Mouse (Mus musculus) small intestine, adult 2 months (tissue): ENCODE results near the gene Pcsk7. TPM values are rescaled to one million over a fixed set of nuclear protein-coding genes. Genes with fewer than 3 reads are reported as not detected.
A peak's percentile ranks its signal among the peaks of the same experiment; 100 is the strongest.

Experiments
- H3K27ac ChIP-seq: fragments of 200-500 bp; 2 replicates; pipeline ENCODE4 v1.5.1; 2012; ENCODE audit warnings: low read depth, low read length, control low read depth, inconsistent platforms; ENCODE audit not compliant: insufficient read depth
- H3K27me3 ChIP-seq: fragments of 200-500 bp; 2 replicates; pipeline ENCODE4 v1.6.1; 2012; ENCODE audit warnings: mild to moderate bottlenecking, moderate library complexity, low read length, inconsistent platforms; ENCODE audit not compliant: control insufficient read depth, insufficient read depth
- H3K36me3 ChIP-seq: fragments of 200-500 bp; 2 replicates; pipeline ENCODE4 v1.6.1; 2012; ENCODE audit warnings: mild to moderate bottlenecking, low read length, control low read depth, inconsistent platforms; ENCODE audit not compliant: control insufficient read depth, insufficient read depth
- H3K4me1 ChIP-seq: fragments of 200-500 bp; 2 replicates; pipeline ENCODE4 v1.6.1; 2012; ENCODE audit warnings: low read length, inconsistent platforms, mixed read lengths; ENCODE audit not compliant: control insufficient read depth, insufficient read depth, insufficient read length
- H3K4me3 ChIP-seq: fragments of 200-500 bp; 2 replicates; pipeline ENCODE4 v1.5.1; 2012; ENCODE audit warnings: low read depth, mild to moderate bottlenecking, control low read depth, inconsistent platforms, low read length, moderate library complexity
- CTCF ChIP-seq: fragments of 200-500 bp; IDR thresholded peaks from 2 replicates; pipeline ENCODE4 v1.5.1; 2012; ENCODE audit warnings: low read depth, mild to moderate bottlenecking, control low read depth, inconsistent platforms, low read length, moderate library complexity, mixed read lengths; ENCODE audit not compliant: insufficient replicate concordance, insufficient read length; ENCODE audit errors: extremely low read depth
- POLR2A ChIP-seq: fragments of 200-500 bp; IDR thresholded peaks from 2 replicates; pipeline ENCODE4 v1.6.1; 2012; ENCODE audit warnings: low read depth, mild to moderate bottlenecking, control low read depth, inconsistent platforms, low read length, moderate library complexity
- WGBS: fragments of 180-500 bp; shearing (Covaris S2); methylation state at CpG from one replicate; pipeline ENCODE4 v1.1.7; 2018; 5-methylcytosine and 5-hydroxymethylcytosine counted together
- polyA plus RNA-seq: library from polyadenylated mRNA; depleted of rRNA; stranded (reverse); fragments of >200 nt; gene quantifications from 2 replicates; pipeline ENCODE4 v1.2.3, GENCODE M21; 2012

The Pcsk7 gene
- polyA plus RNA-seq, 1 experiment, result 38.9 TPM

DNA sequence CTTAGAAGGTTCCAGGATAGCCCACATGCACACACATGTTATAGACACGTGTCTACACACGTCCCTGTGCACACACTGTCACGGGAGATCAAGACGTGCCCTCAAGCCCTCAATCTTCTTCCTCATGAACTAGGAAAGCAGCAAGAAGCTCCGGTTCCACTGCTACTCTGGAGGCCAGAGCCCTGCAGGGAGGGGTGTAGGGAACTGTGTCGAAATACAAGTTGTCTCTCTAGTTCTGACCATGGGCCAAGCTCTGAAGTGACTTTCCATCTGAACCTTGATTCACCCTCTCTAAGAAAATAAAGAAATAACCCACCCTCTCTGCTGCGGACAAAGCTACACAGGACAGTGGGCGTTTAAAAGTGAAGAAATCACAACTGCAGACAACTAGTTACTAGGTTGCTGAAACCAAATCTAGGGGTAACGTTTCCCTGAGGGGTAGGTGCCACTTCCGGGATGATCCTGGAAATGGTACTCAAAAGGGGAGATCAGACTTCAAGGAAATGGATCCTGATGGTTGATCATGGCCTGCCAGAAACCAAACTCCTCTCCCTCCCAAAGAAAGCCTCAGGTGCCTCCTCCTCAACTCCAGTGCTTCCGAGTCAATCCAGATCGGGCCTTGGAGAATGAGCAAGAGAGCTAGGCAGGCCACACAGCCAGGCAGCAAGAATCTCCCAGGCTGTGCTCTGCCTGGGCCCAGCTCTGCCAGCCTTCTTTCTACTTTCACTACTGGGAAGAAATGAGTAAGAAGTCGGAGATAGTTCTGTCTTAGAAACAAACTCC lies 47.4 kb downstream of the Pcsk7 start:
- Histone ChIP-seq H3K4me3 (peak overlapping the region; percentile 84), H3K4me1 (peaks cover 6% of the 10 kb centered on the region; the same call in 1 of the 2 replicates), H3K36me3 (peaks cover 34% of the 10 kb centered on the region), H3K27me3 (no peaks in the 10 kb centered on the region), H3K27ac (peak overlapping the region; percentile 87)
- 33% methylated on average over 13 of the region's 13 CpGs for WGBS
- TF ChIP-seq POLR2A (no peak), CTCF (no peak)

GRCm38 (mm10) chr9:45954294-45955106 lies 48.2 kb downstream of the Pcsk7 start:
- Histone ChIP-seq H3K4me3 (peak overlapping the region; percentile 84), H3K4me1 (peaks cover 6% of the 10 kb centered on the region; the same call in 1 of the 2 replicates), H3K27me3 (no peaks in the 10 kb centered on the region), H3K27ac (peak overlapping the region; percentile 87), H3K36me3 (peaks cover 29% of the 10 kb centered on the region)
- WGBS, result under 1% methylated on average over 63 of the region's 63 CpGs
- TF ChIP-seq POLR2A (0 out of 2 replicates have a peak, but pooled peaks have one; percentile 27), CTCF (no peak)

DNA sequence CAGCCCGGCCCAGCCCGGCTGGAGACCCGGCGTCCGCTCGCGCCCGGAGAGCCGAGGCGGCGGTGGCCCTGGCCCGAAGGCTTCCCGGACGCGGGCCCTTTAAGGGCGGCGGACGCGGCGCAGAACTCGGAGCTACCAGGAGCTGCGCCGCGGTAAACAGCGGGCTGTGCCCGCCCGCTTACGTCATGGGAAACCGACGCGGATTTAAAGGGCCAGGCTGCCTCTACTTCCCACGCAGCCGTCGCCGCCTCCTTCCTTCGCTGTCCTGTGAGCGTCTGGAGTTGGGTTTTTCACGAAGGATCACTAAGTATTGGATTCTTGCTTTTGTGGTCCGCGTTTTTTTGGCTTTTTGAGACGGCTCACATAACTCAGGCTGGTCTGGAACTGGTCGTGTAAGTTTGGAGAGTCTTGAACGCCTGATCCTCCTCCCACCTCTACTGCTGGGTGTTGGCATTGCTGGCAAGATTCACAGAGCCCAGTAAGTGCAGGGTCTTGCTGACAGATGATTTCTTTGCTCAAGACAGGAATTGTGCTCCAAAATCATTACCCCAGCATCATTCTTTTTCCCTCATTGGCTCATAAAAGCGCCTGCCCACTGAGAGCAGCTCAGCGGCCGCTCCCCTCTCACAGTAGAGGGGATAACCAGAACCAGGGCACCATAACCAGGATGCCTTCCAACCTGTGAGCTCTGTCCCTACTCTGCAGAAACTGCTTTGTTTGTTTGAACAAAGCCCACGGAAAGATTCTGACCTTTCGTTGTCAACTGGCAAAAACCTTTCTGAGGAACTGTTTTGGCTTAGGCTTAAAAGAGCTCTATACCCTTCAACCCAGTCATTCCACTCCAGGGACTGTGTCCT lies 49.0 kb downstream of the Pcsk7 start, which contains the start of gene Sidt2:
Gene Sidt2, minus strand, starts transcription at position 152 of the 857 bp plus-strand sequence.
- peaks cover 6% of the 10 kb centered on the region; the same call in 1 of the 2 replicates for H3K4me1 ChIP-seq
- H3K27ac ChIP-seq, result peak within 1 kb of the TSS; percentile 87
- H3K36me3 ChIP-seq, result peaks cover 20% of the 10 kb centered on the region
- no peaks in the 10 kb centered on the region for H3K27me3 ChIP-seq
- peak; percentile 9; the same call in 1 of the 2 replicates for TF ChIP-seq CTCF
- 0 out of 2 replicates have a peak, but pooled peaks have one; percentile 12 for TF ChIP-seq POLR2A
- 2% methylated on average over 48 of the region's 48 CpGs for WGBS
- peak within 1 kb of the TSS; percentile 84 for H3K4me3 ChIP-seq

DNA sequence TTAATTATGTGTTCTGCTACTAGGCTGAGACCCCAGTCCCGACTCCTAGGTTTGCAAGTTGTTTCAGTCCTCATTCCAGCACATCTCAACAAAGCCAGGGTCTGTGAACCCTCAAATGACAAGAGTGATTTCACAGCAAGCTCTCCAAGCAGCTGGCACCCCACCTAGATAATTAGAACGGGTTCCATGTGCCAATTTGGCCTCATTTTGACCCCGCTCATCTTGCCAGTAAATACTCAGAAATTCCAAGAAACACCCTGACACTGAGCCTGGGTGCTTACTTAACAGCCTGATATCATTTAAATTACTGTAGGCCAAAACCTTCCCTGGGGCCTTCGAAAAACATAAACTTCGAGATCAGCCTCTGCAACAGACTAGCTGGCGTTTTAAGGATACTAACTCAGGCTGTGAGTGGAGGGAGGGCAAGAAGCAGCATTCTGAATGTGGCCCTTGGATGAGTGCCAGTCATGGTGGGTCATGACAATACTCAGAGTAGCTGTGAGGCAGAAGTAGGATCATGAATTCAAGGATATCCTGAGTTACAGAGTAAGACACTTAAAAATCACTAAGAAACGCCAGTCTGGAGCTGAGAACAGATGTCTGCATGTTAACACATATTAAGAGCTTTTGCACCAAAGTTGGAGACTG lies 51.9 kb downstream of the Pcsk7 start:
- Histone ChIP-seq H3K27ac (no peak overlapping the region), H3K27me3 (no peaks in the 10 kb centered on the region), H3K4me3 (no peak overlapping the region), H3K4me1 (peaks cover 4% of the 10 kb centered on the region; the same call in 1 of the 2 replicates), H3K36me3 (peaks cover 2% of the 10 kb centered on the region; the same call in 1 of the 2 replicates)
- TF ChIP-seq POLR2A, result no peak
- TF ChIP-seq CTCF, result no peak
- WGBS, result 75% methylated on average over 7 of the region's 7 CpGs

DNA sequence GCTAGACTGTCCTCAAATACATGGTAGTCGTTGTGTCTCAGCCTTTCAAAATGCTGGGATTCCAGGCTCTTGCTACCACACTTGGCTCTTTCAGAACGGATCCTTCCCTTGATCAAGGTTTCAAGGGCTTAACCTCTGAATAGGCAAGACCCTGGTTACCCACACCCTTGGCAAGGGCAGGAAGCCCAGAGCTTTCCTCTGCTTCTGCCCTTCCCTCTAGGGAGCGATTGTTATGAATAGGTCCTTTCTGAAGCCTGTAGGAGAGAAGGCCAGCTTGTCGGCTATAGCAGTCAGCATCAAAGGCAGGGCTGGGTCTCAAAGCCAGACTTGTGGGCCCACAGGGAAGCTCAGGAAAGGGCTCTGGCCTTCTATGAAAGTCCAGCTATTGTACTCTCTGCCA lies 52.6 kb downstream of the Pcsk7 start:
- TF ChIP-seq CTCF (no peak), POLR2A (no peak)
- Histone ChIP-seq H3K27ac (no peak overlapping the region), H3K4me1 (no peaks in the 10 kb centered on the region), H3K27me3 (no peaks in the 10 kb centered on the region), H3K4me3 (no peak overlapping the region), H3K36me3 (peaks cover 3% of the 10 kb centered on the region; the same call in 1 of the 2 replicates)
- 68% methylated on average over 4 of the region's 4 CpGs for WGBS

DNA sequence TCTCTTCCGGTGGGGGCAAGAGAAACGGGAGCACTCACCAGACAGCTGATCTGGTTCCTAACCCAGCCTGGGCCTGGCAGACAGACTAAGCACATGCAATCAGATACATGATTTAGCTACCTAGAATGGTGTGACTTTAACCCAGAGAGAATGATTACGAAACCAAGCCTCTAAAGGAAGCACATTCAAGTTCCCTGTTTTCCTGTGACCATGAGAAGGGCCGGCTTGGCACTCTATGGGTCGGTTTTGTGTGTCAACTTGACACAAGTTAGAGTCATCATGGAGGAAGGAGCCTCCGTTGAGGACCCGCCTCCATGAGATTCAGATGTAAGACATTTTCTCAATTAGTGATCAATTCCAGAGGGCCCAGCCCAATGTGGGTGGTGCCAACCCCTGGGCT lies 53.4 kb downstream of the Pcsk7 start:
- WGBS, result 62% methylated on average over 7 of the region's 7 CpGs
- H3K4me1 ChIP-seq, result no peaks in the 10 kb centered on the region
- no peak overlapping the region for H3K4me3 ChIP-seq
- peaks cover 8% of the 10 kb centered on the region for H3K36me3 ChIP-seq
- no peaks in the 10 kb centered on the region for H3K27me3 ChIP-seq
- TF ChIP-seq CTCF (no peak), POLR2A (no peak)
- H3K27ac ChIP-seq, result no peak overlapping the region
